Mouse (Mus musculus) liver, embryonic 14.5 days (tissue): ENCODE results near the gene Mllt11. TPM values are rescaled to one million over a fixed set of nuclear protein-coding genes. Genes with fewer than 3 reads are reported as not detected.

Source experiments
- ATAC-seq: fragments of 200-750 bp; cut with Nextera tagmentation; 2 replicates; pipeline ENCODE4 v1.8.0; 2017; ENCODE audit warnings: moderate number of reproducible peaks, mild to moderate bottlenecking, moderate library complexity; ENCODE audit not compliant: insufficient read depth
- DNase-seq, 3 experiments: peaks; one replicate each; pipeline ENCODE4 v3.0.0-alpha.2; 2012 to 2013; ENCODE audit warnings: low read depth in 3 of 3, low spot score in 3 of 3
- H3K27ac ChIP-seq: fragments of 300-500 bp; sonication (generic); 2 replicates; pipeline ENCODE4 v1.5.1; 2014; ENCODE audit warnings: moderate library complexity, mild to moderate bottlenecking, control low read depth, inconsistent platforms
- H3K27me3 ChIP-seq: fragments of 300-500 bp; sonication (generic); 2 replicates; pipeline ENCODE4 v1.6.1; 2014; ENCODE audit warnings: mild to moderate bottlenecking, low read length, moderate library complexity; ENCODE audit not compliant: control insufficient read depth, insufficient read depth
- H3K36me3 ChIP-seq: fragments of 300-500 bp; sonication (generic); replicated peaks from 2 replicates; pipeline ENCODE4 v1.6.1; 2014; ENCODE audit warnings: low read depth; ENCODE audit not compliant: control insufficient read depth, insufficient read depth
- H3K4me1 ChIP-seq, 2 experiments: fragments of 200-500 bp in 1 of 2; fragments of 300-500 bp in 1 of 2; sonication (generic) in 1 of 2; replicated peaks; 2 replicates each; pipeline ENCODE4 v1.6.1; 2012 to 2014; ENCODE audit warnings: antibody characterized with exemption in 1 of 2, inconsistent platforms in 1 of 2, low read length in 1 of 2; ENCODE audit not compliant: control insufficient read depth in 2 of 2, insufficient read depth in 2 of 2
- H3K4me2 ChIP-seq: fragments of 300-500 bp; sonication (generic); 2 replicates; pipeline ENCODE4 v1.6.1; 2014; ENCODE audit warnings: low read depth, mild to moderate bottlenecking, control low read depth, moderate library complexity
- H3K4me3 ChIP-seq, 2 experiments: fragments of 200-500 bp in 1 of 2; fragments of 300-500 bp in 1 of 2; sonication (generic) in 1 of 2; 2 replicates each; pipeline ENCODE4 v1.5.1; 2012 to 2014; ENCODE audit warnings: low read depth in 2 of 2, low read length in 2 of 2, mild to moderate bottlenecking in 2 of 2, control low read depth in 1 of 2, inconsistent platforms in 1 of 2, moderate library complexity in 1 of 2; ENCODE audit not compliant: insufficient read depth in 1 of 2
- H3K9ac ChIP-seq: fragments of 300-500 bp; sonication (generic); replicated peaks from 2 replicates; pipeline ENCODE4 v1.6.1; 2014; ENCODE audit warnings: mild to moderate bottlenecking, control low read depth, moderate library complexity
- H3K9me3 ChIP-seq: fragments of 300-500 bp; sonication (generic); 2 replicates; pipeline ENCODE4 v1.6.1; 2016; ENCODE audit warnings: low read length, mixed read lengths; ENCODE audit not compliant: control insufficient read depth
- CTCF ChIP-seq: IDR thresholded peaks from 2 replicates; pipeline ENCODE4 v1.5.1; 2016; ENCODE audit warnings: antibody characterized with exemption, low read depth, control low read depth
- EP300 ChIP-seq: IDR thresholded peaks from 2 replicates; pipeline ENCODE4 v1.6.1; 2016; ENCODE audit warnings: antibody characterized with exemption, low read depth
- WGBS: fragments of 180-500 bp; shearing (Covaris S2); extraction: QIAGEN DNeasy Blood & Tissue Kit; methylation state at CpG from one replicate; pipeline ENCODE4 v1.1.7; 2014; ENCODE audit not compliant: insufficient replicate concordance; 5-methylcytosine and 5-hydroxymethylcytosine counted together
- polyA plus RNA-seq, 2 experiments: library from polyadenylated mRNA; depleted of rRNA in 1 of 2; stranded (reverse) in 1 of 2; unstranded in 1 of 2; fragments of >200 nt; fragmentation: Nextera tagmentation in 1 of 2; extraction: Ambion mirVana in 1 of 2; gene quantifications; 2 replicates each; pipeline versions ENCODE4 v1.2.1 to v1.2.3; 2012 to 2014

Gene Mllt11
- polyA plus RNA-seq, 2 experiments: 1.9 to 3.0 TPM

GRCm38 (mm10) chr3:95203880-95204279 lies 28.1 kb downstream of the Mllt11 start:
- H3K27ac ChIP-seq: no peak overlapping the region
- H3K4me2 ChIP-seq: no peak overlapping the region
- TF ChIP-seq EP300: no peak
- no peak for TF ChIP-seq CTCF
- no peak overlapping the region for H3K9ac ChIP-seq
- H3K4me1 ChIP-seq: no peaks in the 10 kb centered on the region
- no peaks in the 10 kb centered on the region for H3K27me3 ChIP-seq
- peaks cover 90% of the 10 kb centered on the region for H3K36me3 ChIP-seq
- ATAC-seq (no peak), DNase-seq (no peak)
- H3K9me3 ChIP-seq: no peaks in the 10 kb centered on the region
- H3K4me3 ChIP-seq: no peak overlapping the region
- 92% methylated on average over 6 of the region's 6 CpGs for WGBS

- TF ChIP-seq EP300 (no peak), CTCF (no peak)
- ATAC-seq (no peak), DNase-seq (no peak)
- no peak overlapping the region for H3K9ac ChIP-seq
- H3K4me2 ChIP-seq: no peak overlapping the region
- no peaks in the 10 kb centered on the region for H3K27me3 ChIP-seq
- WGBS: 76% methylated on average over 2 of the region's 2 CpGs
- no peaks in the 10 kb centered on the region for H3K4me1 ChIP-seq
- H3K4me3 ChIP-seq: no peak overlapping the region
- no peaks in the 10 kb centered on the region for H3K9me3 ChIP-seq
- H3K36me3 ChIP-seq: peaks cover 91% of the 10 kb centered on the region
- no peak overlapping the region for H3K27ac ChIP-seq
These were observed 31.4 kb downstream of the Mllt11 start for GRCm38 (mm10) chr3:95200562-95200961.

- ATAC-seq (no peak), DNase-seq (no peak)
- TF ChIP-seq CTCF (no peak), EP300 (no peak)
- no peaks in the 10 kb centered on the region for H3K27me3 ChIP-seq
- peaks cover 91% of the 10 kb centered on the region for H3K36me3 ChIP-seq
- no peaks in the 10 kb centered on the region for H3K4me1 ChIP-seq
- H3K9me3 ChIP-seq: no peaks in the 10 kb centered on the region
- 78% methylated on average over 7 of the region's 7 CpGs for WGBS
- H3K9ac ChIP-seq: no peak overlapping the region
- no peak overlapping the region for H3K4me2 ChIP-seq
- no peak overlapping the region for H3K27ac ChIP-seq
- H3K4me3 ChIP-seq: no peak overlapping the region
These were observed 31.8 kb downstream of the Mllt11 start for GRCm38 (mm10) chr3:95200132-95200531.

- Histone ChIP-seq H3K27ac (no peak overlapping the region), H3K4me2 (no peak overlapping the region), H3K4me1 (no peaks in the 10 kb centered on the region), H3K27me3 (no peaks in the 10 kb centered on the region), H3K4me3 (no peak overlapping the region), H3K9ac (no peak overlapping the region), H3K36me3 (peaks cover 89% of the 10 kb centered on the region), H3K9me3 (no peaks in the 10 kb centered on the region)
- DNase-seq (no peak), ATAC-seq (no peak)
- TF ChIP-seq CTCF (no peak), EP300 (no peak)
- 65% methylated on average over 1 of the region's 1 CpGs for WGBS
These were observed 32.9 kb downstream of the Mllt11 start for GRCm38 (mm10) chr3:95199101-95199500.

- DNase-seq: no peak
- Histone ChIP-seq H3K36me3 (peaks cover 68% of the 10 kb centered on the region), H3K27ac (no peak overlapping the region), H3K4me1 (no peaks in the 10 kb centered on the region), H3K4me3 (no peak overlapping the region), H3K4me2 (no peak overlapping the region), H3K9ac (no peak overlapping the region), H3K9me3 (no peaks in the 10 kb centered on the region), H3K27me3 (no peaks in the 10 kb centered on the region)
- no peak for ATAC-seq
- 71% methylated on average over 2 of the region's 2 CpGs for WGBS
- TF ChIP-seq CTCF (no peak), EP300 (no peak)
These were observed 36.2 kb downstream of the Mllt11 start for GRCm38 (mm10) chr3:95195772-95196171.
